Mouse (Mus musculus) left cerebral cortex, adult 8-10 months (tissue): ENCODE data around the gene Cnih2. TPM values are rescaled to one million over a fixed set of nuclear protein-coding genes. Genes with fewer than 3 reads are reported as not detected.

Source experiments
- DNase-seq, 2 experiments: peaks; one replicate each; pipeline ENCODE4 v3.0.0; 2022; ENCODE audit warnings: low spot score in 2 of 2
- total RNA-seq, 4 experiments: library from RNA; stranded (reverse); gene quantifications; 2 replicates each; pipeline ENCODE4 v1.2.4; 2022

The Cnih2 gene
- total RNA-seq, 4 experiments from 2014 or later, result 172 to 193 (median 184) TPM

DNA sequence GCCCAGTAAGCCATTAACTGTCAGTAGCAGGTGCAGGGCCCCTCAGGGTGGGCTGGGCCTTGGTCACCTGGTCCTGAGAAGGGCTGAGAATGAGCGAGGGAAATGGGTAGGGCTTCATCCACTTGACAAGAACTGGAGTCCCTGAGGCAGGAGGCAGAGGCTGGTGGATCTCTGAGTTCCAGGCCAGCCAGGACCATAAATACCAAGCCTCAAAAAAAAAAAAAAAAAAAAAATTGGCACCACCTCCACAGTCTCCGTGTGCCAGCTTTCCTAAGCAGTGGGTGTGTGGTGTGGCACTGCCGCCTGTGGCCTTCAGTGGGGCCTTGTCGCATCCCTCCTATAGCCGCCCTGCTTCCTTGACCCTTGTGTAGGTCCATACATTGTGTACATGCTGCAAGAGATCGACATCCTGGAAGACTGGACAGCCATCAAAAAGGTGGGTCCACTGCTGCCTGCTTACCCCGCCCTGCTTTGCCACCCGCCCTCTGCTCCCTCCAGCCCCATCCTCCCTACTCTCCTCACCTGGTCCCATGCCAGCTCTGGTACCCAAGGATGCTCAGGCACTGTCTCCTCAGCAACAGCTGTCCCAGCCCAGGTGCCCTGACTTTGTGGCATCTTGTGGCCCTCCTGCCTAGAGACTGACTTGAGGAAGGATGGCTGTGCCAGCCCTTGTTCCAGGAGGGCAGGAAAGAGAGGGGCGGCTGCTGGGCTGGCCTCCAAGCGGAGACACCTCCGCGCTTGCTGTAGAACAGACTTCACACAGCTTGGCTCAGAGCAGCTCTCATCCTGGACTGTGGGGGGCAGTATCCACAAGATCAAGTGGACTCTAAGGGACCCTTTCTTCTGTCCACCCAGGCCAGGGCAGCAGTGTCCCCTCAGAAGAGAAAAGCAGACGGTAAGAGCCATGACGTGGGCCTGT lies 49.9 kb downstream of the Cnih2 start:
- DNase-seq, result peak; percentile 59 to 83

- DNase-seq, result no peak
Observed at GRCm38 (mm10) chr19:5045531-5045930, 52.8 kb downstream of the Cnih2 start.

Other genes starting within 250 kb of the Cnih2 start
- 100 to 1,000 TPM; 107 to 126 (median 122) TPM for gene Ctsf, start 243.4 kb downstream of the Cnih2 start, total RNA-seq
- gene Actn3, start 220.6 kb downstream of the Cnih2 start, total RNA-seq, result 1 to 10 TPM; 1.2 to 5.7 (median 3.2) TPM
- 10 to 100 TPM; 22.4 to 30.1 (median 23.7) TPM for gene Zdhhc24, start 219.9 kb downstream of the Cnih2 start, total RNA-seq
- gene Bbs1, start 191.9 kb downstream of the Cnih2 start, total RNA-seq, result 10 to 100 TPM; 32.5 to 38.2 (median 36.5) TPM
- 10 to 100 TPM; 39.2 to 45.0 (median 41.7) TPM for gene Dpp3, start 170.2 kb downstream of the Cnih2 start, total RNA-seq
- 10 to 100 TPM; 25.3 to 33.8 (median 30.9) TPM for gene Peli3, start 155.4 kb downstream of the Cnih2 start, total RNA-seq
- gene Mrpl11, start 136.4 kb downstream of the Cnih2 start, total RNA-seq, result 10 to 100 TPM; 57.1 to 61.5 (median 59.4) TPM
- 10 to 100 TPM in 1 of 4 experiments, 1 to 10 TPM in 3; 6.2 to 16.4 (median 7.4) TPM for gene Npas4, start 108.2 kb downstream of the Cnih2 start, total RNA-seq
- gene Slc29a2, start 74.7 kb downstream of the Cnih2 start, total RNA-seq, result 10 to 100 TPM; 11.6 to 17.6 (median 13.5) TPM
- 100 to 1,000 TPM; 129 to 141 (median 138) TPM for gene B4gat1, start 59.7 kb downstream of the Cnih2 start, total RNA-seq
- 1 to 10 TPM; 3.2 to 6.4 (median 4.7) TPM for gene AC124502.3, start 59.6 kb downstream of the Cnih2 start, total RNA-seq
- gene Brms1, start 57.2 kb downstream of the Cnih2 start, total RNA-seq, result 10 to 100 TPM; 23.7 to 29.7 (median 25.4) TPM
- gene Rin1, start 48.0 kb downstream of the Cnih2 start, total RNA-seq, result 10 to 100 TPM; 72.9 to 88.1 (median 78.2) TPM
- 1 to 10 TPM; 5.3 to 6.6 (median 6.1) TPM for gene Cd248, start 30.4 kb downstream of the Cnih2 start, total RNA-seq
- 100 to 1,000 TPM; 135 to 156 (median 139) TPM for gene Tmem151a, start 13.0 kb downstream of the Cnih2 start, total RNA-seq
- gene Yif1a, start 10.0 kb downstream of the Cnih2 start, total RNA-seq, result 10 to 100 TPM; 25.3 to 31.3 (median 28.6) TPM
- gene Rab1b, start 8.6 kb upstream of the Cnih2 start, total RNA-seq, result 100 to 1,000 TPM; 146 to 171 (median 156) TPM
- 100 to 1,000 TPM; 237 to 265 (median 247) TPM for gene Klc2, start 20.0 kb upstream of the Cnih2 start, total RNA-seq
- 10 to 100 TPM; 63.3 to 64.7 (median 64.5) TPM for gene Pacs1, start 174.6 kb upstream of the Cnih2 start, total RNA-seq
- gene Sf3b2, start 196.9 kb upstream of the Cnih2 start, total RNA-seq, result 100 to 1,000 TPM; 201 to 220 (median 207) TPM
- 10 to 100 TPM; 55.7 to 57.0 (median 56.3) TPM for gene Gal3st3, start 199.8 kb upstream of the Cnih2 start, total RNA-seq
- not detected for gene Catsper1, start 237.2 kb upstream of the Cnih2 start, total RNA-seq